Mouse (Mus musculus) C2C12 (cell line): Measurements from ENCODE around the gene Smndc1. TPM values are rescaled to one million over a fixed set of nuclear protein-coding genes. Genes with fewer than 3 reads are reported as not detected.

Experiments used
- H3K27me3 ChIP-seq: one replicate; pipeline ENCODE4 v1.6.1; 2011; ENCODE audit not compliant: control insufficient read depth, insufficient read depth, insufficient read length
- H3K36me3 ChIP-seq: one replicate; pipeline ENCODE4 v1.6.1; 2011; ENCODE audit not compliant: control insufficient read depth, insufficient read depth
- H3K4me3 ChIP-seq: one replicate; pipeline ENCODE4 v1.5.1; 2011; ENCODE audit warnings: mild to moderate bottlenecking, control low read depth; ENCODE audit not compliant: poor library complexity, insufficient read depth, severe bottlenecking
- H3K79me2 ChIP-seq: one replicate; pipeline ENCODE4 v1.6.1; 2011; ENCODE audit not compliant: control insufficient read depth, insufficient read depth
- H3K79me3 ChIP-seq: one replicate; pipeline ENCODE4 v1.6.1; 2011; ENCODE audit warnings: low read depth, control low read depth
- H3ac ChIP-seq: one replicate; pipeline ENCODE3; 2011; ENCODE audit warnings: low read depth; ENCODE audit not compliant: control insufficient read depth, insufficient read length
- CEBPB ChIP-seq: IDR thresholded peaks from one replicate; pipeline ENCODE4 v1.6.1; 2011; ENCODE audit warnings: low read depth, mild to moderate bottlenecking, control low read depth, moderate library complexity
- CTCF ChIP-seq: IDR thresholded peaks from one replicate; pipeline ENCODE4 v1.5.1; 2011; ENCODE audit not compliant: control insufficient read depth, insufficient read depth, insufficient read length
- FOSL1 ChIP-seq: IDR thresholded peaks from one replicate; pipeline ENCODE4 v1.8.0; 2011; ENCODE audit warnings: mild to moderate bottlenecking, low read length; ENCODE audit not compliant: poor library complexity, insufficient read depth, severe bottlenecking
- MAX ChIP-seq: IDR thresholded peaks from one replicate; pipeline ENCODE4 v1.6.1; 2011; ENCODE audit warnings: mild to moderate bottlenecking, control low read depth
- MYOD1 ChIP-seq: IDR thresholded peaks from one replicate; pipeline ENCODE4 v1.6.1; 2011; ENCODE audit warnings: low read depth; ENCODE audit not compliant: control insufficient read depth, insufficient read length
- MYOG ChIP-seq: IDR thresholded peaks from one replicate; pipeline ENCODE4 v1.6.1; 2011; ENCODE audit not compliant: control insufficient read depth, insufficient read length; ENCODE audit errors: extremely low read depth
- USF1 ChIP-seq: IDR thresholded peaks from one replicate; pipeline ENCODE4 v1.6.1; 2011; ENCODE audit warnings: low read depth, mild to moderate bottlenecking, control low read depth, moderate library complexity
- polyA plus RNA-seq: library from polyadenylated mRNA; unstranded; fragments of >200 nt; fragmentation: generic; extraction: Trizol; gene quantifications from one replicate; pipeline ENCODE4 v1.2.1, GENCODE M21; 2012; ENCODE audit warnings: missing spikeins

Gene Smndc1
- polyA plus RNA-seq, 1 experiment, result 31.9 TPM

DNA sequence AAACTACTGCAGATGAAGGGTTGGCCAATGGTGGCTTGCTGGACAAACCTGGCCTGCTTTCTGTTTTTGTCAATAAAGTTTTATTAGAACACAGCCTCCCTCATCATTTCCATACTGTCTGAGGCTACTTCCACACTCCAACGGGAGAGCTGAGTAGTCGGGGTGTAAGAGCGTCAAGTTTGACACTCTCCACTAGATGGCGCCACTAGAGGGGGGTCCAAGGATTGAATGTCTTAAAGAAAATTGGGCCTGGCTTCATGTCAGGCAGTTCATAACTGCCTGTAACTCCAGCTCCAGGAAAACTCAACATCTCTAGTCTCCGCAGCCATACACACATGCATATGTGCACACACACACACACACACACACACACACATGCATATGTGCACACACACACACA lies 29.5 kb upstream of the Smndc1 start:
- TF ChIP-seq MYOG, result no peak
- peak; percentile 45 for TF ChIP-seq CTCF
- TF ChIP-seq CEBPB, result no peak
- TF ChIP-seq MYOD1, result no peak
- TF ChIP-seq USF1, result no peak
- TF ChIP-seq MAX, result no peak
- TF ChIP-seq FOSL1, result no peak
- no peaks in the 10 kb centered on the region for H3K79me3 ChIP-seq
- H3K36me3 ChIP-seq, result no peaks in the 10 kb centered on the region
- H3K4me3 ChIP-seq, result no peak overlapping the region
- no peak overlapping the region for H3ac ChIP-seq
- no peaks in the 10 kb centered on the region for H3K79me2 ChIP-seq
- no peaks in the 10 kb centered on the region for H3K27me3 ChIP-seq

DNA sequence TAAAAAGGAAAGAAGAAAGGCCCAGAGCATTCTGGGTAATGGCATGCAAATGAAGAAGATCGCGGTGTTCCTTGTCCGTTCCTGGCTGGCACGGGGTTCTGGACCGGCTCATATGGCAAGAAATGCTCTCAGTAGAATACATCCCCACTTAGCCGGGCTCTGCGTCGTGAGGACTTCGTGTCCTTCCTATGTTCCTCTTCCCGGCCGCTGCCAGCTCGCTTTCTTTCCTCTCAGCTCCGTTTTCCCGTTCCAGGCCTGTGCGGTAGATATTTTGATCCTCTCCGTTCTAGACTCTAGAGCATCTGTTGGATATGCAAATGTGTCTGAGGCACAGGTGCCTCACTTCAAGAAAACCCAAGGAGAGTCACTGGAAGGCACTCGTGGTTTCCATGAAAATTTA lies 24.8 kb upstream of the Smndc1 start:
- TF ChIP-seq MAX (no peak), CEBPB (no peak), USF1 (no peak), MYOD1 (no peak), FOSL1 (no peak), CTCF (no peak), MYOG (no peak)
- H3ac ChIP-seq, result no peak overlapping the region
- H3K79me2 ChIP-seq, result no peaks in the 10 kb centered on the region
- no peak overlapping the region for H3K4me3 ChIP-seq
- no peaks in the 10 kb centered on the region for H3K36me3 ChIP-seq
- H3K27me3 ChIP-seq, result no peaks in the 10 kb centered on the region
- no peaks in the 10 kb centered on the region for H3K79me3 ChIP-seq

DNA sequence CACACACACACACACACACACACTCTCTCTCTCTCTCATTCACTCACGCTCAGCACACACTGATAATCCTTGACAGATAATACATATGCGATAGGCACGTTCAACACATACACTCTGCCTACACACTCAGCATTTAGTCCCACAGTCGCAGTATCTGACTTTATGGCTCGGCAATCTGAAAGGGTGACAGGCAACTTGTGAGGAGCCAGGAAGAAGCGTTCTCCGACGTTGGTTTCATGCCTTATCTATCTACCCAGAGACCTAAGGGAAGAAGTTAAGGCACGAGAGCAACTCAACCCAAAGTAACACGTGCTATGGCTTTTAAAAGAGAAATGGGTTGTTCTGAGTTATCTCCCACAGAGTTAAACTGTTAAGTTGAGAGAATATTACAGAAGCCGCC lies 24.3 kb upstream of the Smndc1 start:
- Histone ChIP-seq H3K79me3 (no peaks in the 10 kb centered on the region), H3K4me3 (no peak overlapping the region), H3K79me2 (no peaks in the 10 kb centered on the region), H3ac (no peak overlapping the region), H3K27me3 (no peaks in the 10 kb centered on the region), H3K36me3 (no peaks in the 10 kb centered on the region)
- TF ChIP-seq USF1 (no peak), CEBPB (no peak), MAX (no peak), FOSL1 (no peak), MYOG (no peak), CTCF (no peak), MYOD1 (no peak)

DNA sequence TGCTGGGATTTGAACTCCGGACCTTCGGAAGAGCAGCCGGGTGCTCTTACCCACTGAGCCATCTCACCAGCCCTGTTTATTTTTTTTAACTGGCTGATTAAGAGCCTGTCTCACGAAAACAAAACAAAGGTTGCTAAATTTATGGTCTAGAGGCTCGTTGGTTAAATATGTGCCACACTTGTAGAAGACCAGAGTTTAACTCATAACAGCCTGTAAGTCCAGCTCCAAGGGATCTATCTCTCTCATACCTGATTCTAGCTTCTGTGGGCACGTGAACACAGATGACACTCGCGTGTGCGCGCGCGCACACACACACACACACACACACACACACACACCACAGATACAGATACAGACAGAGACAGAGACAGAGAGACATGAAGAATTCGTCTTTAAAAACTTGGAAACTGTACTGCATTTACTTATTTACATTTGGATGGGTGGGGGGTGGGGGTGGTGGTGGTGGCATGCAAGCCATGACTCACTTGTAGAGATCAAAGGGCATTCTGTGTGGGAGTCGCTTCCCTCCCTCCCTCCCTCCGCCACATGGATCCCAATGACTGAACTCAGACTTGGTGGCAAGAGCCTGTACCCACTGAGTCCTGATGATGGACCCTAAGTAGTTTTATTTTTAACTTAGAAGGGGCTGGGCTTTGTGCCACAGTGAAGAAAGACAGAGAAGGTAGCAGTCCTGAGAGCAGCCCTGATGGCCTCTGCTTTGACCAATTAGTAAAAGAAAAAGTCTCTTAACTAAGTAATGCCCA lies 23.4 kb upstream of the Smndc1 start:
- no peaks in the 10 kb centered on the region for H3K27me3 ChIP-seq
- H3K4me3 ChIP-seq, result no peak overlapping the region
- peak overlapping the region; percentile 14 for H3ac ChIP-seq
- H3K79me3 ChIP-seq, result no peaks in the 10 kb centered on the region
- TF ChIP-seq MAX (no peak), MYOG (no peak), FOSL1 (no peak), MYOD1 (no peak), CTCF (no peak), CEBPB (no peak), USF1 (peak; percentile 37)
- H3K79me2 ChIP-seq, result no peaks in the 10 kb centered on the region
- H3K36me3 ChIP-seq, result no peaks in the 10 kb centered on the region

DNA sequence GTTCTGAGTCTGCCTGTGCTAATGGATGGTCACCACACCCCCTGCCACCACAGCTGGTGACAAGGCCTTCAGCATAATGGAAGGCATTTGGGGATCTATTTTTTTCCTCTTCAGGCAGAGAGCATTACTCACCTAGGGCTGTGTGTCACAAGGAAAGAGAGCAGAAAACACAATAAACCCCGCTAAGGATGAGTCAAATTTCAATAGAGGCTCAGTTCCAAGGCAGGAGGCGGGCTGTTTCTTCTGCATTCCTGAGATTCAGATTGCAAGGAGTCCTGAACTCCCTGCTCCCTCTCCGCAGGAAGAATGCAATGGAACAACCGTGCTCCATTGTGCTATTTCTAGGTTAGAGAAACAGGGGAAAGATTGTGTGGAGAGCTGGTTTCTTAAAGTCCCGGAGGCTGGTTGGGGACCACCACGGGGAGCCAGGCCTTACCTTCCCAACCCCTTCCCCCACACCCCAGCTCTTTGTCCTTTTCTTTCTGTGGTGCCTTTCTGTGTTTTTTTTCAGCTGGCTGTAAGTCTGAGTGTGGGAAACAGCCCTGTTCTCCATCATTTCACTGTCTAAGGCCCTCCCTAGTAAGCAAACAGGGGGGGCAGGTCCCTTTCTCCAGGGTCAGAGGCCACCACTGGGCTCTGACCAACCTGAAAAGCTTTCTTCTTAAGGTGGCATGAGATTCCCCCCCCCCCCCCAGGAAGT lies 21.9 kb upstream of the Smndc1 start:
- H3K27me3 ChIP-seq, result no peaks in the 10 kb centered on the region

More for the DNA sequence above, 21.9 kb upstream of the Smndc1 start:
- Histone ChIP-seq H3K4me3 (no peak overlapping the region), H3ac (peak overlapping the region; percentile 12), H3K79me3 (no peaks in the 10 kb centered on the region), H3K36me3 (no peaks in the 10 kb centered on the region), H3K79me2 (no peaks in the 10 kb centered on the region)
- peak; percentile 56 for TF ChIP-seq MAX
- TF ChIP-seq MYOG, result no peak
- TF ChIP-seq FOSL1, result peak; percentile 3
